Comparison of ENCODE assay signal across 8 mouse cellular contexts in the genomic region with DNA sequence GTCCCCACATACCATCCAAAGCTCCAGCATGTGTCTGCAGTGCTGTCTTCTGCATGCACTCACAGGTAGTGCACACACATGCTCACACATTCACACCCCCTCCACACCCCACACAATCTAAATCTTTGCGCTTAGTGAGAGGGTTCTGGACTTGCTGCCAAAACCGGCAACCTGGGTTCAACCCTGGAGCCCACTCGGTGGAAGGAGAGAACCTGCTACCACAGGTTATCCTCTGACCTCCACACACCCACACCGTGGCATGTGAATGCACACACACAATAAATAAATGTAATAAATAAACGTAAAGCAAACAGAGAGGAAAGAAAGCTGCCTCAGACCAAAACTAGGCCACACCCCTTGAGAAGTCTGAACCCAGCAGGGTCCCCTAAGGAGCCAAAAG. TPM values are rescaled to one million over a fixed set of nuclear protein-coding genes. Genes with fewer than 3 reads are reported as not detected.
DNase-seq lines count a peak whose midpoint lies in the region; ATAC-seq and TF ChIP-seq lines count a peak whose summit lies in the region.

No protein-coding gene starts in this region.

- H3K9ac ChIP-seq in embryonic facial prominence, embryonic 12.5 days: peak overlapping the region; percentile 43
- H3K9ac ChIP-seq in hindbrain, postnatal 0 days (replicated peaks; ENCODE audit: low read length): peak overlapping the region; percentile 50
- H3K9ac ChIP-seq in neural tube, embryonic 12.5 days: peak overlapping the region; percentile 49

- H3K9me3 ChIP-seq in embryonic facial prominence, embryonic 12.5 days: no peaks in the 10 kb centered on the region
- H3K9me3 ChIP-seq in hindbrain, postnatal 0 days (ENCODE audit: low read length): no peaks in the 10 kb centered on the region
- no peaks in the 10 kb centered on the region for H3K9me3 ChIP-seq in neural tube, embryonic 12.5 days

- no peaks in the 10 kb centered on the region for H3K27me3 ChIP-seq in embryonic facial prominence, embryonic 12.5 days
- no peaks in the 10 kb centered on the region for H3K27me3 ChIP-seq in hindbrain, postnatal 0 days (ENCODE audit: insufficient read depth, low read length)
- H3K27me3 ChIP-seq in neural tube, embryonic 12.5 days (replicated peaks): no peaks in the 10 kb centered on the region

- peak overlapping the region; percentile 85 for H3K4me2 ChIP-seq in embryonic facial prominence, embryonic 12.5 days (replicated peaks)
- H3K4me2 ChIP-seq in hindbrain, postnatal 0 days (ENCODE audit: low read depth, low read length): peak overlapping the region; percentile 82
- peak overlapping the region; percentile 88 for H3K4me2 ChIP-seq in neural tube, embryonic 12.5 days (replicated peaks)

- peaks cover 22% of the 10 kb centered on the region for H3K4me1 ChIP-seq in embryonic facial prominence, embryonic 12.5 days
- H3K4me1 ChIP-seq in hindbrain, postnatal 0 days (ENCODE audit: insufficient read depth, low read length): peaks cover 16% of the 10 kb centered on the region; the same call in 1 of the 2 replicates
- peaks cover 32% of the 10 kb centered on the region for H3K4me1 ChIP-seq in neural tube, embryonic 12.5 days

- TF ChIP-seq CTCF in hindbrain, postnatal 0 days (IDR thresholded peaks at IDR 0.05; ENCODE audit: low read depth): no peak

- peak overlapping the region; percentile 77 for H3K4me3 ChIP-seq in embryonic facial prominence, embryonic 12.5 days
- H3K4me3 ChIP-seq in hindbrain, postnatal 0 days (ENCODE audit: low read length): peak overlapping the region; percentile 73
- H3K4me3 ChIP-seq in neural tube, embryonic 12.5 days: peak overlapping the region; percentile 84

- DNase-seq in layer of hippocampus, adult 9-11 months: peak; percentile 35
- DNase-seq in layer of hippocampus, adult 11-12 months (ENCODE audit: low spot score): no peak
- no peak for DNase-seq in hindbrain, postnatal 0 days (ENCODE audit: low spot score)
- DNase-seq in layer of hippocampus, adult 9-10 months (ENCODE audit: low spot score): no peak
- DNase-seq in adrenal gland, adult 2 months: no peak
- no peak for DNase-seq in urinary bladder, postnatal 36 days (ENCODE audit: low spot score in 2 of 2)

- peaks cover 51% of the 10 kb centered on the region for H3K36me3 ChIP-seq in embryonic facial prominence, embryonic 12.5 days
- peaks cover 44% of the 10 kb centered on the region for H3K36me3 ChIP-seq in hindbrain, postnatal 0 days (ENCODE audit: insufficient read depth, low read length)
- H3K36me3 ChIP-seq in neural tube, embryonic 12.5 days: peaks cover 46% of the 10 kb centered on the region

- 84% methylated on average over 5 of the region's 5 CpGs for WGBS in embryonic facial prominence, embryonic 12.5 days
- 79% methylated on average over 5 of the region's 5 CpGs for WGBS in hindbrain, postnatal 0 days
- whole genome bisulfite sequencing in neural tube, embryonic 12.5 days: 82% methylated on average over 5 of the region's 5 CpGs

- no peak for ATAC-seq in embryonic facial prominence, embryonic 12.5 days (ENCODE audit: insufficient number of reproducible peaks, insufficient read depth, low FRiP score, low TSS enrichment)
- ATAC-seq in hindbrain, postnatal 0 days: no peak
- ATAC-seq in neural tube, embryonic 12.5 days (ENCODE audit: low FRiP score, low read depth): no peak

- H3K27ac ChIP-seq in embryonic facial prominence, embryonic 12.5 days: no peak overlapping the region
- peak overlapping the region; percentile 99; the same call in 1 of the 2 replicates for H3K27ac ChIP-seq in hindbrain, postnatal 0 days
- H3K27ac ChIP-seq in neural tube, embryonic 12.5 days: no peak overlapping the region

RNA-seq across cellular contexts. Expression of a gene that starts 1.0 kb away (rescaled TPM):
- polyA plus RNA-seq in embryonic facial prominence, embryonic 12.5 days (2016; fragmentation: Nextera tagmentation; extraction: Ambion mirVana): 116 and 120 TPM in 2 replicates
- total RNA-seq in hindbrain, postnatal 0 days (2014; rRNA removed): 136 and 156 TPM in 2 replicates
- 94.3 and 95.4 TPM in 2 replicates for polyA plus RNA-seq in hindbrain, postnatal 0 days (2015; fragmentation: Nextera tagmentation; extraction: Ambion mirVana)
- 108 and 116 TPM in 2 replicates for polyA plus RNA-seq in neural tube, embryonic 12.5 days (2016; fragmentation: Nextera tagmentation; extraction: Ambion mirVana)
- total RNA-seq in adrenal gland, adult 2 months (2021): 100 to 1,000 TPM; 117 TPM
- polyA plus RNA-seq in adrenal gland, adult 2 months (2012; rRNA removed): 650 and 890 TPM in 2 replicates

RNA-seq across cellular contexts. Expression of a gene that starts 1.1 kb away (rescaled TPM):
- 94.3 and 105 TPM in 2 replicates for polyA plus RNA-seq in embryonic facial prominence, embryonic 12.5 days (2016; fragmentation: Nextera tagmentation; extraction: Ambion mirVana)
- total RNA-seq in hindbrain, postnatal 0 days (2014; rRNA removed): 53.7 and 98.5 TPM in 2 replicates
- 103 and 106 TPM in 2 replicates for polyA plus RNA-seq in hindbrain, postnatal 0 days (2015; fragmentation: Nextera tagmentation; extraction: Ambion mirVana)
- 95.4 and 101 TPM in 2 replicates for polyA plus RNA-seq in neural tube, embryonic 12.5 days (2016; fragmentation: Nextera tagmentation; extraction: Ambion mirVana)
- total RNA-seq in adrenal gland, adult 2 months (2021): 10 to 100 TPM; 51.0 to 72.6 TPM
- 180 and 223 TPM in 2 replicates for polyA plus RNA-seq in adrenal gland, adult 2 months (2012; rRNA removed)

RNA-seq across cellular contexts. Expression of a gene that starts 9.2 kb away (rescaled TPM):
- 29.0 and 30.4 TPM in 2 replicates for polyA plus RNA-seq in embryonic facial prominence, embryonic 12.5 days (2016; fragmentation: Nextera tagmentation; extraction: Ambion mirVana)
- 22.9 and 47.1 TPM in 2 replicates for total RNA-seq in hindbrain, postnatal 0 days (2014; rRNA removed)
- polyA plus RNA-seq in hindbrain, postnatal 0 days (2015; fragmentation: Nextera tagmentation; extraction: Ambion mirVana): 35.7 and 37.5 TPM in 2 replicates
- polyA plus RNA-seq in neural tube, embryonic 12.5 days (2016; fragmentation: Nextera tagmentation; extraction: Ambion mirVana): 32.3 and 39.3 TPM in 2 replicates
- total RNA-seq in adrenal gland, adult 2 months (2021): 10 to 100 TPM; 36.3 to 42.8 TPM
- 79.5 and 90.0 TPM in 2 replicates for polyA plus RNA-seq in adrenal gland, adult 2 months (2012; rRNA removed)

RNA-seq across cellular contexts. Expression of a gene that starts 21.8 kb away (rescaled TPM):
- 696 and 750 TPM in 2 replicates for polyA plus RNA-seq in embryonic facial prominence, embryonic 12.5 days (2016; fragmentation: Nextera tagmentation; extraction: Ambion mirVana)
- total RNA-seq in hindbrain, postnatal 0 days (2014; rRNA removed): 524 and 597 TPM in 2 replicates
- polyA plus RNA-seq in hindbrain, postnatal 0 days (2015; fragmentation: Nextera tagmentation; extraction: Ambion mirVana): 416 and 438 TPM in 2 replicates
- 630 and 637 TPM in 2 replicates for polyA plus RNA-seq in neural tube, embryonic 12.5 days (2016; fragmentation: Nextera tagmentation; extraction: Ambion mirVana)
- 100 to 1,000 TPM; 227 TPM for total RNA-seq in adrenal gland, adult 2 months (2021)
- polyA plus RNA-seq in adrenal gland, adult 2 months (2012; rRNA removed): 492 and 493 TPM in 2 replicates

RNA-seq across cellular contexts. Expression of a gene that starts 31.3 kb away (rescaled TPM):
- 5.3 and 5.8 TPM in 2 replicates for polyA plus RNA-seq in embryonic facial prominence, embryonic 12.5 days (2016; fragmentation: Nextera tagmentation; extraction: Ambion mirVana)
- 10.1 and 15.8 TPM in 2 replicates for total RNA-seq in hindbrain, postnatal 0 days (2014; rRNA removed)
- 4.1 and 4.4 TPM in 2 replicates for polyA plus RNA-seq in hindbrain, postnatal 0 days (2015; fragmentation: Nextera tagmentation; extraction: Ambion mirVana)
- 4.8 and 5.1 TPM in 2 replicates for polyA plus RNA-seq in neural tube, embryonic 12.5 days (2016; fragmentation: Nextera tagmentation; extraction: Ambion mirVana)
- 100 to 1,000 TPM; 136 to 166 TPM for total RNA-seq in adrenal gland, adult 2 months (2021)
- 494 and 666 TPM in 2 replicates for polyA plus RNA-seq in adrenal gland, adult 2 months (2012; rRNA removed)
